Mouse (Mus musculus) kidney, embryonic 14.5 days (tissue): ENCODE results near the gene Tcf20. TPM values are rescaled to one million over a fixed set of nuclear protein-coding genes. Genes with fewer than 3 reads are reported as not detected.
"Not testable (repeated sequence)": the region's sequence is repeated elsewhere in the genome, so short reads cannot be mapped to it uniquely, and the experiment has no call there.

ENCODE experiments used
- ATAC-seq: fragments of 200-750 bp; cut with Nextera tagmentation; 2 replicates; pipeline ENCODE4 v1.8.0; 2017; ENCODE audit warnings: moderate number of reproducible peaks, mild to moderate bottlenecking, moderate TSS enrichment, moderate library complexity; ENCODE audit not compliant: low FRiP score, low TSS enrichment
- H3K27ac ChIP-seq: fragments of 300-500 bp; sonication (generic); 2 replicates; pipeline ENCODE4 v1.5.1; 2014; ENCODE audit warnings: low read depth, mild to moderate bottlenecking, low read length, moderate library complexity, mixed read lengths
- H3K27me3 ChIP-seq: fragments of 300-500 bp; sonication (generic); 2 replicates; pipeline ENCODE4 v1.6.1; 2014; ENCODE audit warnings: mild to moderate bottlenecking, low read length; ENCODE audit not compliant: control insufficient read depth, insufficient read depth
- H3K36me3 ChIP-seq: fragments of 300-500 bp; sonication (generic); 2 replicates; pipeline ENCODE4 v1.6.1; 2014; ENCODE audit warnings: low read length, mixed read lengths; ENCODE audit not compliant: control insufficient read depth, insufficient read depth
- H3K4me1 ChIP-seq: fragments of 300-500 bp; sonication (generic); 2 replicates; pipeline ENCODE4 v1.6.1; 2014; ENCODE audit warnings: low read length, mixed read lengths; ENCODE audit not compliant: control insufficient read depth, insufficient read depth
- H3K4me2 ChIP-seq: fragments of 300-500 bp; sonication (generic); replicated peaks from 2 replicates; pipeline ENCODE4 v1.6.1; 2014; ENCODE audit warnings: low read depth, mild to moderate bottlenecking, low read length
- H3K4me3 ChIP-seq: fragments of 300-500 bp; sonication (generic); 2 replicates; pipeline ENCODE4 v1.5.1; 2014; ENCODE audit warnings: mild to moderate bottlenecking, low read length
- H3K9ac ChIP-seq: fragments of 300-500 bp; sonication (generic); 2 replicates; pipeline ENCODE4 v1.6.1; 2014; ENCODE audit warnings: low read depth, mild to moderate bottlenecking, low read length, moderate library complexity
- H3K9me3 ChIP-seq: fragments of 300-500 bp; sonication (generic); 2 replicates; pipeline ENCODE4 v1.6.1; 2016; ENCODE audit warnings: low read length; ENCODE audit not compliant: control insufficient read depth
- WGBS: fragments of 180-500 bp; shearing (Covaris S2); extraction: QIAGEN DNeasy Blood & Tissue Kit; methylation state at CpG from one replicate; pipeline ENCODE4 v1.1.7; 2014; 5-methylcytosine and 5-hydroxymethylcytosine counted together
- polyA plus RNA-seq: library from polyadenylated mRNA; unstranded; fragments of >200 nt; fragmentation: Nextera tagmentation; extraction: Ambion mirVana; gene quantifications from 2 replicates; pipeline ENCODE4 v1.2.1, GENCODE M21; 2014

Gene Tcf20
- polyA plus RNA-seq, 1 experiment from 2014 or later, result 11.6 TPM

GRCm38 (mm10) chr15:82866286-82866685 lies 121.4 kb downstream of the Tcf20 start:
- 98% methylated on average over 3 of the region's 3 CpGs for WGBS

GRCm38 (mm10) chr15:82863674-82864073 lies 124.0 kb downstream of the Tcf20 start:
- Histone ChIP-seq H3K4me3 (no peak overlapping the region), H3K9me3 (no peaks in the 10 kb centered on the region), H3K4me2 (no peak overlapping the region), H3K36me3 (no peaks in the 10 kb centered on the region), H3K4me1 (no peaks in the 10 kb centered on the region), H3K27ac (no peak overlapping the region), H3K9ac (no peak overlapping the region), H3K27me3 (no peaks in the 10 kb centered on the region)
- ATAC-seq, result no peak
- 76% methylated on average over 1 of the region's 1 CpGs for WGBS

More at GRCm38 (mm10) chr15:82866286-82866685, 121.4 kb downstream of the Tcf20 start:
- H3K27ac ChIP-seq, H3K9me3 ChIP-seq, H3K4me2 ChIP-seq, H3K36me3 ChIP-seq, H3K4me3 ChIP-seq, H3K9ac ChIP-seq, H3K4me1 ChIP-seq, H3K27me3 ChIP-seq, ATAC-seq: not testable (repeated sequence)

- Histone ChIP-seq H3K4me3 (no peak overlapping the region), H3K9ac (no peak overlapping the region), H3K9me3 (no peaks in the 10 kb centered on the region), H3K4me1 (peaks cover 3% of the 10 kb centered on the region; the same call in 1 of the 2 replicates), H3K4me2 (no peak overlapping the region), H3K36me3 (peaks cover 44% of the 10 kb centered on the region), H3K27me3 (no peaks in the 10 kb centered on the region), H3K27ac (no peak overlapping the region)
- WGBS, result 59% methylated on average over 11 of the region's 11 CpGs
- ATAC-seq, result no peak
These were observed 130.9 kb downstream of the Tcf20 start for GRCm38 (mm10) chr15:82856652-82857378.

GRCm38 (mm10) chr15:82856065-82856464 lies 131.6 kb downstream of the Tcf20 start:
- H3K9ac ChIP-seq, result no peak overlapping the region
- WGBS, result 97% methylated on average over 2 of the region's 2 CpGs
- H3K36me3 ChIP-seq, result peaks cover 49% of the 10 kb centered on the region
- H3K4me1 ChIP-seq, result peaks cover 3% of the 10 kb centered on the region; the same call in 1 of the 2 replicates
- H3K27ac ChIP-seq, result no peak overlapping the region
- H3K9me3 ChIP-seq, result no peaks in the 10 kb centered on the region
- H3K4me3 ChIP-seq, result no peak overlapping the region
- no peak for ATAC-seq
- H3K27me3 ChIP-seq, result no peaks in the 10 kb centered on the region
- H3K4me2 ChIP-seq, result no peak overlapping the region

DNA sequence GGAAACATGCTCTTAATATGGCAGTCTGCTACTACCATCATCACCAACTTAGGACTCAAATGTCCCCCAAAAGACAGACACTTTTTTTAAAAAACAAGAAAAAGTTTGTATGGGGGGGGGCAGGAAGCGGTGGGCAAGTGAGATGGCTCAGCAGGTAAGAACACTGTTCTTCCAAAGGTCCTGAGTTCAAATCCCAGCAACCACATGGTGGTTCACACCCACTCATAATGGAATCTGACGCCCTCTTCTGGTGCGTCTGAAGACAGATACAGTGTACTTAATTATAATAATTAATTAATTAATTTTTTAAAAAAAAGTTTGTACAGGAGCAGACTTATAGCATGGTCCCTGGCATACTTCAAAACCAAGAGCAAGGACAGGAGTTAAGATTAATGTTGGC lies 148.5 kb downstream of the Tcf20 start:
- H3K27ac ChIP-seq, result no peak overlapping the region
- H3K4me1 ChIP-seq, result no peaks in the 10 kb centered on the region
- no peak overlapping the region for H3K4me2 ChIP-seq
- 89% methylated on average over 3 of the region's 3 CpGs for WGBS
- peaks cover 9% of the 10 kb centered on the region; the same call in 1 of the 2 replicates for H3K36me3 ChIP-seq
- H3K4me3 ChIP-seq, result no peak overlapping the region
- no peak for ATAC-seq
- H3K27me3 ChIP-seq, result no peaks in the 10 kb centered on the region
- H3K9ac ChIP-seq, result no peak overlapping the region
- H3K9me3 ChIP-seq, result no peaks in the 10 kb centered on the region

DNA sequence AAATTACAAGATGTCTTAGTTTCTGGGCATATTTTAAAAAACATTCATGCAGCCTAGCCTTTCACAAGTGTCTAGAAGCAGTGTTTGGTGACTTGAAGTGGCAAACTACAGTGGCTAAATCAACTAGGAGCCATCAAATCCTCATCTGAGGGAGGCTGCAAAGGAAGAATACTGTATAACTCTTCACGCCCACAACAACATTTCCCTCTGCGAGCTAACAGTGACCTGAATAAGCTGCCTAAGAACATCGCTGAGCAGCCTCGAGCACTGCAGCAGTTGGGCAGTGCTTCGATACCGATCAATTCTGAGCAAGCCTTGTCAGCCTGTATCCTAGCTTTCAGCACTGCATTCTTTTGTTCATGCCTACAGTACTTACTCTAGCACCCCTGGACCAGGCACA lies 157.8 kb downstream of the Tcf20 start:
- no peaks in the 10 kb centered on the region for H3K9me3 ChIP-seq
- H3K9ac ChIP-seq, result no peak overlapping the region
- no peak overlapping the region for H3K4me3 ChIP-seq
- H3K4me1 ChIP-seq, result no peaks in the 10 kb centered on the region
- H3K4me2 ChIP-seq, result no peak overlapping the region
- WGBS, result 86% methylated on average over 6 of the region's 6 CpGs
- no peak for ATAC-seq
- peaks cover 7% of the 10 kb centered on the region for H3K36me3 ChIP-seq
- H3K27me3 ChIP-seq, result no peaks in the 10 kb centered on the region
- H3K27ac ChIP-seq, result no peak overlapping the region

GRCm38 (mm10) chr15:82825866-82826265 lies 161.8 kb downstream of the Tcf20 start:
- H3K4me1 ChIP-seq, result no peaks in the 10 kb centered on the region
- peaks cover 8% of the 10 kb centered on the region for H3K36me3 ChIP-seq
- no peak overlapping the region for H3K27ac ChIP-seq
- ATAC-seq, result no peak
- H3K27me3 ChIP-seq, result no peaks in the 10 kb centered on the region
- no peaks in the 10 kb centered on the region for H3K9me3 ChIP-seq
- H3K9ac ChIP-seq, result no peak overlapping the region
- no peak overlapping the region for H3K4me3 ChIP-seq
- no peak overlapping the region for H3K4me2 ChIP-seq

GRCm38 (mm10) chr15:82822347-82822746 lies 165.3 kb downstream of the Tcf20 start:
- ATAC-seq, result no peak

DNA sequence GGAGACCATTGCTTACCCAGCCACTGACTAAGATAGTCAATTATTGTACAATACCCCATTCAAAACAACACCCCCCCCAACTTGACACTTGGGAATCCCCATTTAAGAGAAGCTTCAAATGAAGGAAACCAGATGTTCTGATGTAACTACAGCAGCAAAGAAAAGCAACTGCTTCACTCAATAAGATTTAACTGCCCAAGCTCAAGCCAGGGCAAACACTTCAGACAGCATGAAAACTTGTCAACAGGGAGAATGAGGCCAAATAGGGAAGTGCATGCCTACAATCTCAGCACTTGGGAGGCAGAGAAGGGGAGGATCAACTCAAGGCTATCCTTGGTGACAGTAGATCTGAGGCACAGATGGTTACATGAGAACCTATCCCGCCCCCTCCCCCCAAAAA lies 166.0 kb downstream of the Tcf20 start:
- no peak overlapping the region for H3K9ac ChIP-seq
- WGBS, result 100% methylated on average over 1 of the region's 1 CpGs
- H3K9me3 ChIP-seq, result no peaks in the 10 kb centered on the region
- ATAC-seq, result no peak
- H3K4me2 ChIP-seq, result no peak overlapping the region
- no peaks in the 10 kb centered on the region for H3K27me3 ChIP-seq
- H3K36me3 ChIP-seq, result peaks cover 13% of the 10 kb centered on the region
- no peak overlapping the region for H3K27ac ChIP-seq
- no peak overlapping the region for H3K4me3 ChIP-seq
- H3K4me1 ChIP-seq, result no peaks in the 10 kb centered on the region

More at GRCm38 (mm10) chr15:82822347-82822746, 165.3 kb downstream of the Tcf20 start:
- H3K27me3 ChIP-seq, result no peaks in the 10 kb centered on the region
- H3K4me3 ChIP-seq, result no peak overlapping the region
- H3K4me2 ChIP-seq, result no peak overlapping the region
- H3K9me3 ChIP-seq, result no peaks in the 10 kb centered on the region
- H3K27ac ChIP-seq, result no peak overlapping the region
- 62% methylated on average over 3 of the region's 4 CpGs for WGBS
- no peaks in the 10 kb centered on the region for H3K4me1 ChIP-seq
- peaks cover 13% of the 10 kb centered on the region for H3K36me3 ChIP-seq
- no peak overlapping the region for H3K9ac ChIP-seq
